Mouse (Mus musculus) urinary bladder, postnatal 25 days (tissue): ENCODE measurements around the gene Dio1.
A peak's percentile ranks its signal among the peaks of the same experiment; 100 is the strongest.

Experiments used
- DNase-seq: peaks from one replicate; pipeline ENCODE4 v3.0.0; 2022; ENCODE audit warnings: low spot score

Gene Dio1

GRCm38 (mm10) chr4:107300902-107301555 lies 5.9 kb downstream of the Dio1 start:
- DNase-seq = no peak

GRCm38 (mm10) chr4:107300371-107300770 lies 6.6 kb downstream of the Dio1 start:
- DNase-seq = no peak

GRCm38 (mm10) chr4:107299779-107300340 lies 7.1 kb downstream of the Dio1 start:
- DNase-seq = no peak

- DNase-seq = no peak
These were observed 8.8 kb downstream of the Dio1 start for GRCm38 (mm10) chr4:107298071-107298606.

GRCm38 (mm10) chr4:107292273-107292662 lies 14.7 kb downstream of the Dio1 start:
- no peak for DNase-seq

GRCm38 (mm10) chr4:107291611-107292272 lies 15.2 kb downstream of the Dio1 start:
- DNase-seq = no peak

GRCm38 (mm10) chr4:107287517-107287916 lies 19.5 kb downstream of the Dio1 start:
- no peak for DNase-seq

GRCm38 (mm10) chr4:107286386-107286785 lies 20.6 kb downstream of the Dio1 start:
- DNase-seq = no peak

- DNase-seq = no peak
These were observed 21.3 kb downstream of the Dio1 start for GRCm38 (mm10) chr4:107285446-107286200.

GRCm38 (mm10) chr4:107280843-107281475 lies 26.0 kb downstream of the Dio1 start:
- no peak for DNase-seq

GRCm38 (mm10) chr4:107278188-107278707 lies 28.7 kb downstream of the Dio1 start:
- DNase-seq = no peak

GRCm38 (mm10) chr4:107274511-107274910 lies 32.5 kb downstream of the Dio1 start:
- no peak for DNase-seq

GRCm38 (mm10) chr4:107273683-107274082 lies 33.3 kb downstream of the Dio1 start:
- DNase-seq = no peak

- DNase-seq = no peak
These were observed 47.0 kb downstream of the Dio1 start for GRCm38 (mm10) chr4:107260001-107260400.

- no peak for DNase-seq
These were observed 52.6 kb downstream of the Dio1 start for GRCm38 (mm10) chr4:107254414-107254813.

- peak; percentile 91 for DNase-seq
These were observed 53.6 kb downstream of the Dio1 start, which contains the start of the genes Lrrc42 and Hspb11 for GRCm38 (mm10) chr4:107253125-107254091. Gene Lrrc42, minus strand, starts transcription at chr4:107253532. Gene Hspb11, plus strand, starts transcription at chr4:107253593.

GRCm38 (mm10) chr4:107252522-107252921 lies 54.4 kb downstream of the Dio1 start:
- DNase-seq = no peak

GRCm38 (mm10) chr4:107250494-107250893 lies 56.5 kb downstream of the Dio1 start:
- peak; percentile 20 for DNase-seq

GRCm38 (mm10) chr4:107249471-107249870 lies 57.5 kb downstream of the Dio1 start:
- no peak for DNase-seq

- DNase-seq = no peak
These were observed 58.9 kb downstream of the Dio1 start for GRCm38 (mm10) chr4:107248061-107248460.
